Mouse (Mus musculus) midbrain, embryonic 14.5 days (tissue): Measurements from ENCODE around the gene Hist2h2aa1. TPM values are rescaled to one million over a fixed set of nuclear protein-coding genes. Genes with fewer than 3 reads are reported as not detected.
A peak's percentile ranks its signal among the peaks of the same experiment; 100 is the strongest.

Experiments
- ATAC-seq: fragments of 200-750 bp; cut with Nextera tagmentation; 2 replicates; pipeline ENCODE4 v1.8.0; 2017; ENCODE audit warnings: moderate number of reproducible peaks, moderate library complexity; ENCODE audit not compliant: low FRiP score, low TSS enrichment
- DNase-seq: peaks from one replicate; pipeline ENCODE4 v3.0.0-alpha.2; 2015
- H3K27ac ChIP-seq: fragments of 300-500 bp; sonication (generic); replicated peaks from 2 replicates; pipeline ENCODE4 v1.5.1; 2014; ENCODE audit warnings: mild to moderate bottlenecking, low read depth, low read length, moderate library complexity
- H3K27me3 ChIP-seq: fragments of 300-500 bp; sonication (generic); 2 replicates; pipeline ENCODE4 v1.6.1; 2014; ENCODE audit warnings: low read length, control low read depth, mixed read lengths; ENCODE audit not compliant: control insufficient read depth, insufficient read depth
- H3K36me3 ChIP-seq: fragments of 300-500 bp; sonication (generic); 2 replicates; pipeline ENCODE4 v1.6.1; 2014; ENCODE audit warnings: low read length, control low read depth; ENCODE audit not compliant: control insufficient read depth, insufficient read depth
- H3K4me1 ChIP-seq: fragments of 300-500 bp; sonication (generic); 2 replicates; pipeline ENCODE4 v1.6.1; 2014; ENCODE audit warnings: mild to moderate bottlenecking, antibody characterized with exemption, low read length, control low read depth; ENCODE audit not compliant: control insufficient read depth, insufficient read depth
- H3K4me2 ChIP-seq: fragments of 300-500 bp; sonication (generic); 2 replicates; pipeline ENCODE4 v1.6.1; 2014; ENCODE audit warnings: mild to moderate bottlenecking, low read length, moderate library complexity
- H3K4me3 ChIP-seq: fragments of 300-500 bp; sonication (generic); replicated peaks from 2 replicates; pipeline ENCODE4 v1.5.1; 2014; ENCODE audit warnings: low read depth, low read length
- H3K9ac ChIP-seq: fragments of 300-500 bp; sonication (generic); replicated peaks from 2 replicates; pipeline ENCODE4 v1.6.1; 2014; ENCODE audit warnings: mild to moderate bottlenecking, low read length, moderate library complexity
- H3K9me3 ChIP-seq: fragments of 300-500 bp; sonication (generic); 2 replicates; pipeline ENCODE4 v1.6.1; 2016; ENCODE audit warnings: low read length, control low read depth, mixed read lengths; ENCODE audit not compliant: control insufficient read depth
- WGBS: fragments of 180-500 bp; shearing (Covaris S2); extraction: QIAGEN DNeasy Blood & Tissue Kit; methylation state at CpG from one replicate; pipeline ENCODE4 v1.1.7; 2014; 5-methylcytosine and 5-hydroxymethylcytosine counted together
- polyA plus RNA-seq: library from polyadenylated mRNA; unstranded; fragments of >200 nt; fragmentation: Nextera tagmentation; extraction: Ambion mirVana; gene quantifications from 2 replicates; pipeline ENCODE4 v1.2.1, GENCODE M21; 2014

The Hist2h2aa1 gene
- polyA plus RNA-seq, 1 experiment from 2014 or later = 32.0 TPM

DNA sequence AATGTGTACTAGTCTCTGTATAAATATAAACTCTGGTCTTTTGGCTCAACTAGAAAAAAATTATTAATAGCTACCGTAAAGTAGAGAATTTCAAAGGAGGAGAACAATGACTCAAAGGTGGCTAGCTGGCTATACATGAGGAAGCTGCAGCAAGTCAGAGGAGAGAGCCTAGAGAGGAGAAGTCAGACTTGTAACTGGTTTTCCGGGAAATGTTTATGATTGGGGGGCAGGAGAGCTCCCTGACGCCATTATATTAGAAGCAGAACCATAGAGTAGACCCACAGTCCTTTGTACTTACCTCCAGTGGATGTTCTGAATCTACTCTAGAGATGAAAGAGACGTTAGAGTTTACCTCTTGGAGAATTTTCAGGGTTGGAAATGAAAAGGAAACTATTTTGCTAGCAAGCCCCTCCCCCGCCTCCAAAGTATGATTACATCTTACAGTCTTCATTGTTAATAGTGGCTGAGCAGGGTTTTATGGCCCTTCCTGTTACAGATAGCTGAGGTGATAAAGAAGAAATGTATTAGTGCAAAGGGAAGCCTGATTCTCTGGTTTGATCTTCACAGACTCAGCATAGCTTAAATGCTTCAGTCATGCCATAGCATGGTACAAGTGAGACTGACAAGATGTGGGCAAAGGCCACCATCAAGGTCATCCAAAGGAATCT lies 10.8 kb downstream of the Hist2h2aa1 start:
- DNase-seq (no peak), ATAC-seq (no peak)
- Histone ChIP-seq H3K9me3 (no peaks in the 10 kb centered on the region), H3K4me3 (no peak overlapping the region), H3K36me3 (no peaks in the 10 kb centered on the region), H3K27ac (no peak overlapping the region), H3K27me3 (no peaks in the 10 kb centered on the region), H3K9ac (no peak overlapping the region), H3K4me1 (no peaks in the 10 kb centered on the region), H3K4me2 (no peak overlapping the region)
- 87% methylated on average over 5 of the region's 5 CpGs for whole genome bisulfite sequencing

- Histone ChIP-seq H3K4me2 (no peak overlapping the region), H3K27ac (no peak overlapping the region), H3K27me3 (no peaks in the 10 kb centered on the region), H3K9me3 (no peaks in the 10 kb centered on the region), H3K36me3 (no peaks in the 10 kb centered on the region), H3K4me3 (no peak overlapping the region), H3K4me1 (no peaks in the 10 kb centered on the region), H3K9ac (no peak overlapping the region)
- ATAC-seq (no peak), DNase-seq (no peak)
- 83% methylated on average over 3 of the region's 3 CpGs for WGBS
These were observed 11.9 kb downstream of the Hist2h2aa1 start for GRCm38 (mm10) chr3:96257190-96257589.

GRCm38 (mm10) chr3:96260220-96260619 lies 14.9 kb downstream of the Hist2h2aa1 start:
- peaks cover 8% of the 10 kb centered on the region; the same call in 1 of the 2 replicates for H3K4me1 ChIP-seq
- no peak overlapping the region for H3K9ac ChIP-seq
- H3K27ac ChIP-seq = no peak overlapping the region
- H3K27me3 ChIP-seq = no peaks in the 10 kb centered on the region
- H3K36me3 ChIP-seq = no peaks in the 10 kb centered on the region
- H3K4me3 ChIP-seq = no peak overlapping the region
- H3K9me3 ChIP-seq = no peaks in the 10 kb centered on the region
- DNase-seq (no peak), ATAC-seq (no peak)
- H3K4me2 ChIP-seq = no peak overlapping the region
- WGBS = 94% methylated on average over 5 of the region's 5 CpGs

GRCm38 (mm10) chr3:96261623-96262022 lies 16.3 kb downstream of the Hist2h2aa1 start:
- peak overlapping the region; percentile 69 for H3K9ac ChIP-seq
- no peak for DNase-seq
- peak overlapping the region; percentile 75 for H3K4me2 ChIP-seq
- peaks cover 8% of the 10 kb centered on the region; the same call in 1 of the 2 replicates for H3K4me1 ChIP-seq
- no peaks in the 10 kb centered on the region for H3K9me3 ChIP-seq
- H3K27me3 ChIP-seq = no peaks in the 10 kb centered on the region
- H3K4me3 ChIP-seq = peak overlapping the region; percentile 51
- WGBS = 62% methylated on average over 3 of the region's 3 CpGs
- ATAC-seq = no peak
- peak overlapping the region; percentile 94 for H3K27ac ChIP-seq
- no peaks in the 10 kb centered on the region for H3K36me3 ChIP-seq

DNA sequence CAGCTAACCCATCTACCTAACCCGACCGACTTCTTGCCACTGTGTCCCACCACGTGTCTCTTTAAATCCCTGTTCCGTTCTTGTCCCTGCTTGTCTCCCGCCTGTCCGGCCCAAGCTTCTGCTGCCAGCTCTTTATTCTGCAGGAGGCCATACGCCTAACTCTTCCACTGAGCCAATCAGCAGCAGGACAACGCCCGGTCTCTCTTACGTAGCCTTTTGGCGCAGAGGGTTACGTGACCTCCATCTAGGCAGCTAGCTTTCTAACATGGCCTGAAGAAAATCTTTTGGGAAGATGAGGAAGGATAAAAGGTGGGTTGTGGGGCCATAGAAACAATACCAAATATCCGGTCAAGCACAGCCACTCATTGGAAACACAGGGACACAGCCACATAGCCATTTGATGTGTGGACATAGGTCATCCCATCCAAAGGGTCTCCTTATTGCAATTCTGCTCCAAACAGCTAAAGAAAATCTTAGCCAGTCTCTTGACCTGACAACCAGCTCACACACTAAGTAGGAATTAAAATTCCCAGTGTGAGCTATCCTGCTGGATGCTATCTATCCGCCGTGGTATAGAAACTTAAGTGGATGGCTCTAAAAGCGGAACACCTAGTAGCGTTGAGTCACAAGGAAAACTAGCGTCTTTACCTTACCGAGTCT lies 17.0 kb downstream of the Hist2h2aa1 start:
- Histone ChIP-seq H3K4me1 (peaks cover 8% of the 10 kb centered on the region; the same call in 1 of the 2 replicates), H3K27ac (peak overlapping the region; percentile 94), H3K4me3 (peak overlapping the region; percentile 51), H3K27me3 (no peaks in the 10 kb centered on the region), H3K9me3 (no peaks in the 10 kb centered on the region), H3K36me3 (no peaks in the 10 kb centered on the region), H3K4me2 (peak overlapping the region; percentile 75), H3K9ac (peak overlapping the region; percentile 69)
- whole genome bisulfite sequencing = 1% methylated on average over 19 of the region's 19 CpGs
- ATAC-seq (peak; percentile 72), DNase-seq (peak; percentile 83)

- peak within 1 kb of the TSS; percentile 51 for H3K4me3 ChIP-seq
- H3K27me3 ChIP-seq = no peaks in the 10 kb centered on the region
- H3K36me3 ChIP-seq = no peaks in the 10 kb centered on the region
- DNase-seq (peak; percentile 96), ATAC-seq (peak; percentile 86)
- H3K9me3 ChIP-seq = no peaks in the 10 kb centered on the region
- peak within 1 kb of the TSS; percentile 69 for H3K9ac ChIP-seq
- peaks cover 13% of the 10 kb centered on the region for H3K4me1 ChIP-seq
- H3K4me2 ChIP-seq = peak within 1 kb of the TSS; percentile 75
- under 1% methylated on average over 40 of the region's 40 CpGs for WGBS
- H3K27ac ChIP-seq = peak within 1 kb of the TSS; percentile 94
These were observed 17.8 kb downstream of the Hist2h2aa1 start, which contains the start of gene Hist2h4 for GRCm38 (mm10) chr3:96262979-96263550. Hist2h4 (minus strand) TSS chr3:96263311.

DNA sequence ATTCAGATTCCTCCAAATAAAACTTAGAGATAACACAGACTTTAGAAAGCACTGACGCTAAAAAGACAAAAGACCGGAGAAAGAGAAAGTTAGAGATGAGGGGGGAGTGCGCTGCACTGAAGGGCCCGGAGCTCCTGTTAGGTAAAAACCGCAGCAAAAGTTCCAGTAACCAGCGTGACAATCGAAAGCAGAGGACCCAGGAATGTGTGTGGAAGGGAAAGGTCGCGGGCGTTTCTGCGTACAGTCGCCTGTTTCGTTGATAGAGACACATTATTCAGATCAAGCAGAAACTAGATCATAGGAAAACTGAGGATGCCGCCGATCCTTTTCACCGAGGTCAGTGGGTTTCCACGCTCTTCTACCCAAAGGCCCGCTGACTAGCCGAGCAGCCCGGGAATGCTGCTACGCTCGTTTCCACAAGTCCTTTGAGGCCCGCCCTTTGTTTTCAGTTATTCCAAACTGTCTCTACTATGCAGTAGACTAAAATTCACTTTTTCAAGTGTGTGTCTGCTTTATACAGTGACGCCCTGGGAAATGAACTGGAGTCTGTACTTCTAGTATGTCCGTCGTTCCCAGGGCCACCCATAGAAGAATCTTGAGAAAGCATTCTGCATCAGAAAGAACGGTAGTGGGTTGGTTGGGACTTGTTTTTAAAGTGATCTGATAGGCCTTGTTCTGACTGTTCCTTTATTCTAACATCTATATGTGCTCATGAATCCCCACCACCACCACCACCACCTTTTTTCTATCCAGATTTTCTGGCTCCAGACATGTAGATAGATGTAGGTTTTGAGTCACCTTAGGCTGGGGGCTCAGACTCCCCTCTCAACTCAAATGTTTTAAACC lies 18.5 kb downstream of the Hist2h2aa1 start:
- H3K27ac ChIP-seq = peak overlapping the region; percentile 94

DNA sequence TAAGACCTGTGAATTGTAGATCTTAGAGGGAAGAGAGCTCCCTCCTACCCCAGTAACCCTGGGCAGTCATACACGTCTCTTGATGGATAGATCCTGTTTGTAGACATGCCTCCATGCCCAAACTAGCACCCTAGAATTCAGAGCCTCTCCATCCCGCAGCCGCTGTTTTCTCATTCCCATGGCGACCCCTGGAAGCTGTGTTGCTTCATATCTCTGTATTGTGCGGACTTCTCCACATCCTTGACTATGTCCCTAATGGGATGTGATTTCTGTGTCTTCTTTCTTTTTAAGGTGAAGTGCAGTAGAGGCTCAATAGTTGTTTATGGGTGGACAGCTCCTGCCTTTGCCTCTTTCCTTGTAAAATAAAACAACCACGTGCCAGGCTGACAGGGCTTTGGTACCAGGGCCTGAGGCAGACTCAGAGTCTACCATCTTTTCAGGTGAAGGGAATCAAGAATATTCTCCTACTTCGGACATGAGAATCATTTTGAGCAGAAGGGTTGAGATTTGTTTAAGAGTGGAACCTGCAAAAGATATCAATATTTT lies 19.2 kb downstream of the Hist2h2aa1 start:
- Histone ChIP-seq H3K9ac (no peak overlapping the region), H3K4me3 (peak overlapping the region; percentile 51; the same call in 1 of the 2 replicates), H3K27me3 (no peaks in the 10 kb centered on the region), H3K4me2 (peak overlapping the region; percentile 75), H3K27ac (peak overlapping the region; percentile 38; the same call in 1 of the 2 replicates), H3K9me3 (no peaks in the 10 kb centered on the region), H3K36me3 (no peaks in the 10 kb centered on the region), H3K4me1 (peaks cover 15% of the 10 kb centered on the region)
- no peak for ATAC-seq
- no peak for DNase-seq
- 58% methylated on average over 7 of the region's 7 CpGs for WGBS

More for the DNA sequence above, 18.5 kb downstream of the Hist2h2aa1 start:
- Histone ChIP-seq H3K27me3 (no peaks in the 10 kb centered on the region), H3K4me1 (peaks cover 15% of the 10 kb centered on the region), H3K9ac (peak overlapping the region; percentile 48), H3K36me3 (no peaks in the 10 kb centered on the region), H3K4me2 (peak overlapping the region; percentile 75), H3K9me3 (no peaks in the 10 kb centered on the region), H3K4me3 (peak overlapping the region; percentile 51)
- 3% methylated on average over 27 of the region's 27 CpGs for whole genome bisulfite sequencing
- DNase-seq (no peak), ATAC-seq (peak; percentile 25; the same call in 1 of the 2 replicates)
